Mouse (Mus musculus): ENCODE data around the gene Gm9507.
A peak's percentile ranks its signal among the peaks of the same experiment; 100 is the strongest.
"Not testable (repeated sequence)": the region's sequence is repeated elsewhere in the genome, so short reads cannot be mapped to it uniquely, and the experiment has no call there.

Gene Gm9507

GRCm38 (mm10) chr10:77811743-77812142 lies at the start of gene Gm9507:
Gm9507 (minus strand) TSS chr10:77811843.
- DNase-seq, result no peak

GRCm38 (mm10) chr10:77852559-77852958 lies 40.9 kb upstream of the Gm9507 start, which contains the start of gene Gm10318:
Gm10318 (plus strand) TSS chr10:77852859.
- no peak for DNase-seq

- DNase-seq, result no peak
Measured at GRCm38 (mm10) chr10:77847538-77847937, 35.9 kb upstream of the Gm9507 start.

GRCm38 (mm10) chr10:77846961-77847360 lies 35.3 kb upstream of the Gm9507 start:
- peak; percentile 64 to 77 for DNase-seq

GRCm38 (mm10) chr10:77846503-77846902 lies 34.9 kb upstream of the Gm9507 start, which contains the start of gene Gm36176:
Gm36176 (plus strand) TSS chr10:77846803.
- no peak for DNase-seq

- DNase-seq, result no peak
Measured at GRCm38 (mm10) chr10:77839006-77839405, 27.4 kb upstream of the Gm9507 start.

GRCm38 (mm10) chr10:77835647-77836046 lies 24.0 kb upstream of the Gm9507 start, which contains the start of gene Krtap10-10:
Krtap10-10 (plus strand) TSS chr10:77835947.
- DNase-seq, result no peak

GRCm38 (mm10) chr10:77826951-77827350 lies 15.3 kb upstream of the Gm9507 start, which contains the start of gene Krtap10-4:
Krtap10-4 (minus strand) TSS chr10:77827095.
- DNase-seq, result no peak

- DNase-seq, result no peak
Measured at GRCm38 (mm10) chr10:77819203-77819602, 7.6 kb upstream of the Gm9507 start.

- no peak for DNase-seq
Measured at GRCm38 (mm10) chr10:77818523-77818922, 6.9 kb upstream of the Gm9507 start.

- DNase-seq, result peak in 1 of 2 experiments; percentile 26
Measured at GRCm38 (mm10) chr10:77815514-77815913, 3.9 kb upstream of the Gm9507 start.

- no peak for DNase-seq
Measured at GRCm38 (mm10) chr10:77814382-77814781, 2.7 kb upstream of the Gm9507 start, which contains the start of gene Gm2696. Gm2696 (plus strand) TSS chr10:77814682.

- DNase-seq, result no peak
Measured at GRCm38 (mm10) chr10:77804095-77804494, 7.5 kb downstream of the Gm9507 start.

GRCm38 (mm10) chr10:77798921-77799508 lies 12.6 kb downstream of the Gm9507 start, which contains the start of gene Gm19668:
Gm19668 (minus strand) TSS chr10:77799133.
- no peak for DNase-seq

- peak; percentile 53 to 61 for DNase-seq
Measured at GRCm38 (mm10) chr10:77798164-77798920, 13.3 kb downstream of the Gm9507 start.

GRCm38 (mm10) chr10:77797677-77798076 lies 14.0 kb downstream of the Gm9507 start:
- DNase-seq, result no peak

- no peak for DNase-seq
Measured at GRCm38 (mm10) chr10:77794976-77795375, 16.7 kb downstream of the Gm9507 start, which contains the start of gene Gm9639. Gm9639 (minus strand) TSS chr10:77795076.

GRCm38 (mm10) chr10:77788621-77789020 lies 23.0 kb downstream of the Gm9507 start:
- no peak for DNase-seq

- DNase-seq, result peak; percentile 26 to 31
Measured at GRCm38 (mm10) chr10:77787876-77788275, 23.8 kb downstream of the Gm9507 start, which contains the start of gene Gm7137. Gm7137 (minus strand) TSS chr10:77788200.

- not testable (repeated sequence) for DNase-seq
Measured at GRCm38 (mm10) chr10:77783396-77783795, 28.2 kb downstream of the Gm9507 start.

- not testable (repeated sequence) for DNase-seq
Measured at GRCm38 (mm10) chr10:77782442-77782841, 29.2 kb downstream of the Gm9507 start, which contains the start of gene Gm3250. Gm3250 (minus strand) TSS chr10:77782542.

- not testable (repeated sequence) for DNase-seq
Measured at GRCm38 (mm10) chr10:77776844-77777243, 34.8 kb downstream of the Gm9507 start, which contains the start of gene Gm7138. Gm7138 (minus strand) TSS chr10:77776944.

- DNase-seq, result not testable (repeated sequence)
Measured at GRCm38 (mm10) chr10:77772142-77772541, 39.5 kb downstream of the Gm9507 start.

Measured in cerebellum, postnatal 10 days (tissue).